In the genomic region with DNA sequence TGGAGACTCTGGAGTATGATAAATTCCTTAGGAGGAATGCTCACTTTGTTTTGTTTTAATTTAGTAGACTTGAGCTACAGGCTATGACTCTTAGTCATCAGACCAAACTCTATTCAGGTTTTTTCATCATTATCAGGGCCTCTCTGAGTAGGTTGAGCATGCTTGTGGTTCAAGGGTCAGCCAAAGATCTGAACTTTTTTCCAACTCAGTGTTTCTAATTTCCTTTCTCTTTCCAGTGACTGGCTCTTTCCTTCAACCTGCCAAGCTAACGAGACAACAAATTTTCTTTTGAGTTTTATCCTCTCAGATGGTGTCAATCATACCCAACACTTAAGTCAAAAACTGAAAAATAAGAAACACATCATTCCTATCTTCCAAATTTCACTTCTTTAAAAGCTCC, we compare ENCODE assay signal across 29 mouse cellular contexts.
DNase-seq lines count a peak whose midpoint lies in the region; ATAC-seq and TF ChIP-seq lines count a peak whose summit lies in the region.
"Had no signal": no experiment of that assay in that cellular context is flagged by ENCODE, and none has a peak within 500 bp of the region (broad histone marks: within the 10 kb centered on the region; RNA-seq: fewer than 3 reads in every experiment).

No protein-coding gene starts in this region.

- DNase-seq in 3T3-L1 (ENCODE audit: low read depth, low spot score), result peak; percentile 83
- DNase-seq in Muller cell, postnatal 12 days (ENCODE audit: inconsistent ontology term), result peak; percentile 96
- DNase-seq in adipocyte (ENCODE audit: low spot score), result peak; percentile 5
- peak; percentile 54 for DNase-seq in fibroblast of lung, adult 2 months (ENCODE audit: low read depth)
- no peak for DNase-seq in thymus, postnatal 10 days (ENCODE audit: low spot score in 2 of 2)
- DNase-seq in left cerebral cortex, adult 2 months (ENCODE audit: extremely low spot score in 1 of 2, low spot score in 2 of 2), result no peak
- DNase-seq: adrenal gland, adult 2 months; adrenal gland, postnatal 10 days; adrenal gland, postnatal 25 days; B cell, adult 2 months; cerebellum, adult 11 months; cerebellum, adult 18-20 months; cerebellum, adult 8-10 months; cerebellum, adult 9-11 months; cerebellum, postnatal 14 days; cerebellum, postnatal 36 days; embryo, embryonic 11 days; forebrain, postnatal 0 days had no signal

- no peak overlapping the region for H3K4me2 ChIP-seq in hindbrain, embryonic 13.5 days
- H3K4me2 ChIP-seq: embryonic facial prominence, embryonic 13.5 days; embryonic facial prominence, embryonic 15.5 days; forebrain, embryonic 13.5 days; forebrain, embryonic 15.5 days had no signal

- no peaks in the 10 kb centered on the region for H3K4me1 ChIP-seq in hindbrain, embryonic 13.5 days (replicated peaks)
- H3K4me1 ChIP-seq: embryonic facial prominence, embryonic 13.5 days; embryonic facial prominence, embryonic 15.5 days; forebrain, embryonic 10.5 days; forebrain, embryonic 13.5 days; forebrain, embryonic 15.5 days had no signal

- 68% methylated on average over 1 of the region's 1 CpGs for WGBS in hindbrain, embryonic 13.5 days

- no peaks in the 10 kb centered on the region for H3K27me3 ChIP-seq in hindbrain, embryonic 13.5 days
- H3K27me3 ChIP-seq: CH12.LX; embryonic facial prominence, embryonic 13.5 days; embryonic facial prominence, embryonic 15.5 days; forebrain, embryonic 13.5 days; forebrain, embryonic 15.5 days; Patski had no signal

- TF ChIP-seq CTCF in left cerebral cortex, adult 2 months (IDR thresholded peaks at IDR 0.05), result no peak

- no peaks in the 10 kb centered on the region for H3K36me3 ChIP-seq in hindbrain, embryonic 13.5 days
- H3K36me3 ChIP-seq: embryonic facial prominence, embryonic 13.5 days; embryonic facial prominence, embryonic 15.5 days; forebrain, embryonic 10.5 days; forebrain, embryonic 15.5 days; G1E had no signal

- no peak overlapping the region for H3K4me3 ChIP-seq in hindbrain, embryonic 13.5 days
- H3K4me3 ChIP-seq in left cerebral cortex, adult 2 months, result no peak overlapping the region
- H3K4me3 ChIP-seq: embryonic facial prominence, embryonic 13.5 days; embryonic facial prominence, embryonic 15.5 days; forebrain, embryonic 10.5 days; forebrain, embryonic 13.5 days; forebrain, embryonic 15.5 days had no signal

- intact Hi-C loops in left cerebral cortex, adult 2 months (cut with DNase I), result no loop called here

- ATAC-seq in hindbrain, embryonic 13.5 days (ENCODE audit: low FRiP score), result no peak
- ATAC-seq: activated CD4-positive, CD25-positive, alpha-beta regulatory T cell, adult 4 months; CD4-positive, CD25-positive, alpha-beta regulatory T cell, adult 4 months; forebrain, embryonic 13.5 days; forebrain, embryonic 15.5 days; forebrain, postnatal 0 days; Patski had no signal

- no peaks in the 10 kb centered on the region for H3K9me3 ChIP-seq in hindbrain, embryonic 13.5 days
- H3K9me3 ChIP-seq: embryonic facial prominence, embryonic 13.5 days; embryonic facial prominence, embryonic 15.5 days; forebrain, embryonic 10.5 days; forebrain, embryonic 13.5 days; forebrain, embryonic 15.5 days; G1E had no signal

- no peak overlapping the region for H3K27ac ChIP-seq in hindbrain, embryonic 13.5 days
- H3K27ac ChIP-seq in left cerebral cortex, adult 2 months, result no peak overlapping the region
- H3K27ac ChIP-seq: embryonic facial prominence, embryonic 13.5 days; embryonic facial prominence, embryonic 15.5 days; forebrain, embryonic 10.5 days; forebrain, embryonic 13.5 days; forebrain, embryonic 15.5 days had no signal

- H3K9ac ChIP-seq in hindbrain, embryonic 13.5 days, result no peak overlapping the region
- H3K9ac ChIP-seq: embryonic facial prominence, embryonic 13.5 days; embryonic facial prominence, embryonic 15.5 days; forebrain, embryonic 13.5 days; forebrain, embryonic 15.5 days; forebrain, postnatal 0 days had no signal

Comparison
In these comparisons a context has a peak if more than half of its experiments do, and no peak if none do; other contexts are left out.
1. DNase-seq: peak in 3T3-L1 (single experiment), Muller cell, postnatal 12 days (single experiment), adipocyte (single experiment) and fibroblast of lung, adult 2 months (single experiment); none in thymus, postnatal 10 days (0 of 2) and left cerebral cortex, adult 2 months (0 of 2).